Mouse (Mus musculus): ENCODE data around the gene Ppp1r2.

DNA sequence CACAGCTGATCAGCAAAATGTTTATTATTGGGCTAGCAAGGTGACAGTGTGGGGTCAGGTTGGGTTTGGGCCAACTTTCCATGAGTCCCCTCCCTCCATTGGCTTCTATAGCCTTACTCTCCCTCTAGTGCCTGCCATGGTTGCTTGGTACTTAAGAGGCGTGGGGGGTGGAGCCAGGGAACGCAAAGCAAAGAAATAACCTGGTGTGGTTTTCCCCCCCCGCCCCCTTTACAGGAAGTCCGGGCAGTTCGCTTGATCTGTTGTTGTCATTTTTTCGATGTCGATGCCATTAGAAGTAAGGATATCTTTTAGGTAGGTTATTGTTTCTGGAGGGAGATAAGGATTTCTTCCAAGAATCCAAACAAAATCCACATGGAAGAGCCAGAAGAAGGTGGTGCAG, 22.0 kb upstream of the Ppp1r2 start:
- TF ChIP-seq POLR2A (IDR thresholded peaks at IDR 0.05; ENCODE audit: insufficient read length, low read depth) (no peak), TCF12 (IDR thresholded peaks at IDR 0.05; ENCODE audit: insufficient read depth, poor library complexity, severe bottlenecking) (no peak), E2F4 (IDR thresholded peaks at IDR 0.05; ENCODE audit: insufficient read depth) (no peak), USF1 (IDR thresholded peaks at IDR 0.05; ENCODE audit: low read depth) (no peak), POLR2AphosphoS2 (IDR thresholded peaks at IDR 0.05; ENCODE audit: insufficient read length, low read depth) (no peak), MYOD1 (IDR thresholded peaks at IDR 0.05; ENCODE audit: control insufficient read depth in 1 of 3, insufficient read length in 2 of 3, low read depth in 2 of 3) (no peak), TCF3 (IDR thresholded peaks at IDR 0.05; ENCODE audit: insufficient read length, low read depth) (no peak)
